Mouse (Mus musculus) forebrain, postnatal 0 days (tissue): ENCODE results near the gene Pou3f4. TPM values are rescaled to one million over a fixed set of nuclear protein-coding genes. Genes with fewer than 3 reads are reported as not detected.

ENCODE experiments used
- ATAC-seq: fragments of 200-750 bp; cut with Nextera tagmentation; 2 replicates; pipeline ENCODE4 v1.8.0; 2017; ENCODE audit warnings: mild to moderate bottlenecking, moderate library complexity
- DNase-seq: peaks from one replicate; pipeline ENCODE4 v3.0.0-alpha.2; 2015
- H3K27ac ChIP-seq: fragments of 300-500 bp; sonication (generic); 2 replicates; pipeline ENCODE4 v1.5.1; 2014; ENCODE audit warnings: low read depth, mild to moderate bottlenecking, antibody characterized with exemption, low read length, moderate library complexity, mixed read lengths
- H3K27me3 ChIP-seq: fragments of 300-500 bp; sonication (generic); 2 replicates; pipeline ENCODE4 v1.6.1; 2014; ENCODE audit warnings: mild to moderate bottlenecking, low read length, mixed read lengths; ENCODE audit not compliant: insufficient read depth
- H3K36me3 ChIP-seq: fragments of 300-500 bp; sonication (generic); 2 replicates; pipeline ENCODE4 v1.6.1; 2014; ENCODE audit warnings: mild to moderate bottlenecking, moderate library complexity; ENCODE audit not compliant: insufficient read depth
- H3K4me1 ChIP-seq: fragments of 300-500 bp; sonication (generic); 2 replicates; pipeline ENCODE4 v1.6.1; 2014; ENCODE audit warnings: antibody characterized with exemption; ENCODE audit not compliant: insufficient read depth
- H3K4me2 ChIP-seq: fragments of 300-500 bp; sonication (generic); 2 replicates; pipeline ENCODE4 v1.6.1; 2014; ENCODE audit warnings: low read depth, mild to moderate bottlenecking, moderate library complexity
- H3K4me3 ChIP-seq: fragments of 300-500 bp; sonication (generic); 2 replicates; pipeline ENCODE4 v1.5.1; 2014; ENCODE audit warnings: low read depth, low read length, mixed read lengths
- H3K9ac ChIP-seq: fragments of 300-500 bp; sonication (generic); 2 replicates; pipeline ENCODE4 v1.6.1; 2014; ENCODE audit warnings: mild to moderate bottlenecking
- H3K9me3 ChIP-seq: fragments of 300-500 bp; sonication (generic); 2 replicates; pipeline ENCODE4 v1.6.1; 2016; ENCODE audit warnings: low read length
- CTCF ChIP-seq: sonication (generic); IDR thresholded peaks from 2 replicates; pipeline ENCODE4 v1.5.1; 2016; ENCODE audit warnings: antibody characterized with exemption, control low read depth, low read depth
- WGBS: fragments of 180-500 bp; shearing (Covaris S2); extraction: QIAGEN DNeasy Blood & Tissue Kit; methylation state at CpG from one replicate; pipeline ENCODE4 v1.1.7; 2014; 5-methylcytosine and 5-hydroxymethylcytosine counted together
- polyA plus RNA-seq: library from polyadenylated mRNA; unstranded; fragments of >200 nt; fragmentation: Nextera tagmentation; extraction: Ambion mirVana; gene quantifications from 2 replicates; pipeline ENCODE4 v1.2.1, GENCODE M21; 2015
- total RNA-seq: library from RNA; depleted of rRNA; stranded (reverse); fragments of >200 nt; gene quantifications from 2 replicates; pipeline ENCODE4 v1.2.3, GENCODE M21; 2014

Pou3f4 gene
- total and polyA plus RNA-seq, 2 experiments from 2014 or later: 6.6 to 23.1 TPM

- 27% methylated on average over 5 of the region's 5 CpGs for WGBS
- no peak for TF ChIP-seq CTCF
- no peak for ATAC-seq
- Histone ChIP-seq H3K36me3 (no peaks in the 10 kb centered on the region), H3K9me3 (no peaks in the 10 kb centered on the region), H3K27ac (peak overlapping the region; percentile 66), H3K4me2 (peak overlapping the region; percentile 51), H3K9ac (0 out of 2 replicates have a peak overlapping the region, but pooled peaks have one; percentile 18), H3K4me1 (no peaks in the 10 kb centered on the region), H3K4me3 (peak overlapping the region; percentile 52), H3K27me3 (no peaks in the 10 kb centered on the region)
- peak; percentile 16 for DNase-seq
Measured at GRCm38 (mm10) chrX:110813401-110813800, 679 bp upstream of the Pou3f4 start.

GRCm38 (mm10) chrX:110814592-110815548 is 790 bp downstream of the Pou3f4 start:
- TF ChIP-seq CTCF: no peak
- H3K4me3 ChIP-seq: peak overlapping the region; percentile 52
- peak overlapping the region; percentile 51 for H3K4me2 ChIP-seq
- no peaks in the 10 kb centered on the region for H3K4me1 ChIP-seq
- no peaks in the 10 kb centered on the region for H3K9me3 ChIP-seq
- WGBS: 24% methylated on average over 51 of the region's 52 CpGs
- H3K27ac ChIP-seq: peak overlapping the region; percentile 72
- ATAC-seq (peak; percentile 21), DNase-seq (peak; percentile 51)
- H3K36me3 ChIP-seq: no peaks in the 10 kb centered on the region
- peak overlapping the region; percentile 51 for H3K9ac ChIP-seq
- no peaks in the 10 kb centered on the region for H3K27me3 ChIP-seq

- Histone ChIP-seq H3K4me2 (peak overlapping the region; percentile 51), H3K36me3 (no peaks in the 10 kb centered on the region), H3K4me3 (peak overlapping the region; percentile 52), H3K4me1 (no peaks in the 10 kb centered on the region), H3K27ac (peak overlapping the region; percentile 72; the same call in 1 of the 2 replicates), H3K9me3 (no peaks in the 10 kb centered on the region), H3K9ac (peak overlapping the region; percentile 53), H3K27me3 (no peaks in the 10 kb centered on the region)
- DNase-seq (peak; percentile 51), ATAC-seq (no peak)
- TF ChIP-seq CTCF: no peak
- WGBS: 51% methylated on average over 18 of the region's 18 CpGs
Measured at GRCm38 (mm10) chrX:110815549-110815930, 1.5 kb downstream of the Pou3f4 start.

GRCm38 (mm10) chrX:110816609-110817008 is 2.5 kb downstream of the Pou3f4 start:
- DNase-seq: peak; percentile 49

GRCm38 (mm10) chrX:110817211-110817610 is 3.1 kb downstream of the Pou3f4 start:
- Histone ChIP-seq H3K9ac (peak overlapping the region; percentile 53), H3K4me1 (no peaks in the 10 kb centered on the region), H3K9me3 (no peaks in the 10 kb centered on the region), H3K27me3 (no peaks in the 10 kb centered on the region), H3K4me2 (peak overlapping the region; percentile 51), H3K36me3 (no peaks in the 10 kb centered on the region), H3K4me3 (peak overlapping the region; percentile 52), H3K27ac (0 out of 2 replicates have a peak overlapping the region, but pooled peaks have one; percentile 71)
- ATAC-seq: no peak
- no peak for TF ChIP-seq CTCF
- DNase-seq: peak; percentile 17
- 27% methylated on average over 10 of the region's 10 CpGs for WGBS

More at GRCm38 (mm10) chrX:110816609-110817008, 2.5 kb downstream of the Pou3f4 start:
- H3K9me3 ChIP-seq: no peaks in the 10 kb centered on the region
- peak overlapping the region; percentile 71 for H3K27ac ChIP-seq
- no peaks in the 10 kb centered on the region for H3K36me3 ChIP-seq
- H3K4me2 ChIP-seq: peak overlapping the region; percentile 51
- peak overlapping the region; percentile 53 for H3K9ac ChIP-seq
- peak overlapping the region; percentile 52 for H3K4me3 ChIP-seq
- 24% methylated on average over 16 of the region's 16 CpGs for WGBS
- no peaks in the 10 kb centered on the region for H3K4me1 ChIP-seq
- no peak for TF ChIP-seq CTCF
- no peaks in the 10 kb centered on the region for H3K27me3 ChIP-seq
- ATAC-seq: no peak

GRCm38 (mm10) chrX:110837450-110837849 is 23.4 kb downstream of the Pou3f4 start:
- Histone ChIP-seq H3K4me1 (no peaks in the 10 kb centered on the region), H3K27me3 (no peaks in the 10 kb centered on the region), H3K4me2 (no peak overlapping the region), H3K9me3 (no peaks in the 10 kb centered on the region), H3K36me3 (no peaks in the 10 kb centered on the region), H3K9ac (no peak overlapping the region), H3K4me3 (no peak overlapping the region), H3K27ac (no peak overlapping the region)
- TF ChIP-seq CTCF: 0 out of 2 replicates have a peak, but pooled peaks have one; percentile 25
- ATAC-seq: no peak
- DNase-seq: peak; percentile 7
- WGBS: 63% methylated on average over 2 of the region's 2 CpGs

GRCm38 (mm10) chrX:110851300-110851699 is 37.2 kb downstream of the Pou3f4 start:
- Histone ChIP-seq H3K4me2 (no peak overlapping the region), H3K9me3 (no peaks in the 10 kb centered on the region), H3K27me3 (no peaks in the 10 kb centered on the region), H3K27ac (no peak overlapping the region), H3K9ac (no peak overlapping the region), H3K36me3 (no peaks in the 10 kb centered on the region), H3K4me3 (no peak overlapping the region), H3K4me1 (no peaks in the 10 kb centered on the region)
- peak; percentile 40; the same call in 1 of the 2 replicates for ATAC-seq
- DNase-seq: peak; percentile 2
- WGBS: 26% methylated on average over 2 of the region's 2 CpGs
- no peak for TF ChIP-seq CTCF
